Mouse (Mus musculus) heart, adult 9 months (tissue): ENCODE measurements around the gene Tbc1d30.

Experiments
- DNase-seq, 2 experiments: peaks; one replicate each; pipeline ENCODE4 v3.0.0; 2022; ENCODE audit warnings: low spot score in 2 of 2

Tbc1d30 gene

DNA sequence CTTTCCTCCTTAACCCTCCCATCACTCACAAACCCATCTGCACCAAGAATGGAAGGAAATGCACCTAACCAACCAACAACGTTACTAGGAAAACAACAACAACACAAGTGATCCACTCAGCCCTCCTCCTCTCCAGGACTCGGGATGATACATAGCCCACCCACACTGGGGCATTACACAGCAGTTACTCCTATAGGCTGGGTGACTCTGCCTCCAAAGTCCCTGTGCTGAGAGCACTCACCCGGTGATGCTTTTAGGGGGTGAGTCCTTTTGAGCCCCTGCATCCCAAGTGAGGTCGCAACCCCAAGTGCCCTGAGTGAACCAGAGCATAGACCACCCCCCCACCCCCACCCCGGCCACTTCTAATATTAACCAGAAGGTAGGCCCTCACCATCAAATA is 123.7 kb downstream of the Tbc1d30 start:
- DNase-seq = no peak

- no peak for DNase-seq
These were observed 125.4 kb downstream of the Tbc1d30 start for GRCm38 (mm10) chr10:121225636-121226035.

DNA sequence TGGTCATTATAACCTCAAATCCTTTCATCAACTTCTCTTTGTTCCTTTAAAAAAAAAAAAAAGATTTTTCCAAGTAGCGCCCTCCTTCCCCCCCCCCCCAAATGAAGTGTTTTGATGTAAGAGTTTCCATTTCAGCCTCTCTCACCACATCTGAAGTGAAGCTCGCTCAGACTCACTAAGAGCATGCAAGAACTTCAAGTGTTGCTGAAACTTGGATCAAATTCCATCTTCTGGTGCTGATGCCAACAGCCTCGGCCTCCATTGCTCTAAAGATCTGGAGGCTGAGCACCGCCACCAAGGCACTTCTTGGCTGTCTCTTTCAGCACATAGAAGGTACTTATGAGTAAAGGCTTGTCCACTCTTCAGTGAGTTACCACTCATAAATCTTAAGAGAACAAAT is 128.2 kb downstream of the Tbc1d30 start:
- DNase-seq = no peak

DNA sequence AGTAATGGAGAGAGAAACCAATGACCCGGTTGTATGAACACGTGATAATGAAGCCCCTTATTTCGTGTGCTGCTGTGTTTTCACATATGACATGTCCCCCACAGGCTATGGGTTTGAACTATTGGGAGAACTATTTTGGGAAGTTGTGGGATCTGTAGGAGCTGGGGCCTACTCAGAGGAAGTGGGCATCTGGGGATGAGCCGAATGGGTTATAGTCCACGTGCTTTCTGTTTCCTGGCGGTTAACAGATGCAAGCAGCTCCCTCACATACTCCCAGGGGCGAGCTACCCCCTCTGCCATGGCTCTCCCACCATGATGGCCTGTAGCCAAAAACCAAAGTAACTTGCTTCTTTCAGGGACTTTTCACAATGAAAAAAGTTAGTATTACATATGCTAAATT is 132.5 kb downstream of the Tbc1d30 start:
- DNase-seq = no peak

DNA sequence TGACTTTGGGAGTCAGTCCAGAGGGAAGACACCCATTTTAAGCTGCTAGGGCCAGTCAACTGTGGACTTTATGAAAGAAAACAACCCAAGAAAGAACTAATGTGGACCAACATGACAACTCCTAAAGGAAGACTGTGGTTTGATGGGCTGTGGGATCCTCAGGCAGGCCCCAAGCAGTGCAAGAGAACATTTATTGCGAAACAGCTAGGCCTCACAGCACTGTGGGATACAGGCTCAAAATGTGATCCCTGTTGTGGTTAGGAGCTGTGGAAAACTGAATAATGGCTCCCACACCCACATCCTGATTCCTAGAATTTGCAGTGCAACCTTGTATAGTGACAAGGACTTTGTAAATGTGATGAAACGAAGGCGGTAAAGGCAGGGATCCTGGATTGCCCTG is 134.3 kb downstream of the Tbc1d30 start:
- DNase-seq = no peak
